31 mouse cellular contexts compared by ENCODE assay signal in the genomic region with DNA sequence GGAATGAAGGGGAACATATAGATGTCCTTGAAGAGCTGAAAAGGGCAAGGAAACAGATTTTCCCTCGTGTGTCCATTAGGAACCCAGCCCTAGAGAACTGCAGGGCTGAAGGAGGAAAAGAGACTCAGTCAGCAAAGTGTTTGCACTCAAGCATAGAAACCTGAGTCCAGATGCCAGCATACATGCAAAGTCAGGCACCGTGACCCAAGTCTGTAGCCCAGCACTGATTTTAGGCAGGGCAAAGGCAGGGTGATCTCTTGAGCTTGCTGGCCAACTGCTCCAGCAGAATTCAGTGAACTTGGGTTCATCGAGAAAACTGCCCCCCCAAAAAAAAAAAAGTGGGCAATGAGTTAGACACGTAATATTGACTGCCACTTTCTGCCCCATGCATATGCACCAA. TPM values are rescaled to one million over a fixed set of nuclear protein-coding genes. Genes with fewer than 3 reads are reported as not detected.
DNase-seq lines count a peak whose midpoint lies in the region; ATAC-seq lines count a peak whose summit lies in the region.
"Had no signal": no experiment of that assay in that cellular context is flagged by ENCODE, and none has a peak within 500 bp of the region (broad histone marks: within the 10 kb centered on the region; RNA-seq: fewer than 3 reads in every experiment).

No protein-coding gene starts in this region.

- H3K4me3 ChIP-seq in kidney, embryonic 15.5 days (replicated peaks): no peak overlapping the region
- no peak overlapping the region for H3K4me3 ChIP-seq in kidney, embryonic 16.5 days (ENCODE audit: low read length)
- H3K4me3 ChIP-seq: embryonic facial prominence, embryonic 12.5 days; embryonic facial prominence, embryonic 15.5 days; gastrocnemius, adult 2 months; heart, embryonic 10.5 days; heart, embryonic 13.5 days had no signal

- no peak overlapping the region for H3K9ac ChIP-seq in kidney, embryonic 15.5 days
- H3K9ac ChIP-seq in kidney, embryonic 16.5 days (replicated peaks; ENCODE audit: low read length): no peak overlapping the region
- H3K9ac ChIP-seq: embryonic facial prominence, embryonic 12.5 days; embryonic facial prominence, embryonic 15.5 days; forebrain, postnatal 0 days; heart, embryonic 13.5 days; hindbrain, embryonic 14.5 days had no signal

- no peaks in the 10 kb centered on the region for H3K36me3 ChIP-seq in kidney, embryonic 15.5 days
- no peaks in the 10 kb centered on the region for H3K36me3 ChIP-seq in kidney, embryonic 16.5 days (ENCODE audit: insufficient read depth, low read length)
- H3K36me3 ChIP-seq: embryonic facial prominence, embryonic 12.5 days; embryonic facial prominence, embryonic 15.5 days; G1E; heart, embryonic 10.5 days; heart, embryonic 13.5 days had no signal

- no peaks in the 10 kb centered on the region for H3K9me3 ChIP-seq in kidney, embryonic 15.5 days (replicated peaks)
- H3K9me3 ChIP-seq in kidney, embryonic 16.5 days (ENCODE audit: low read length): no peaks in the 10 kb centered on the region
- H3K9me3 ChIP-seq: embryonic facial prominence, embryonic 12.5 days; embryonic facial prominence, embryonic 15.5 days; G1E; heart, embryonic 10.5 days; heart, embryonic 13.5 days had no signal

- H3K27me3 ChIP-seq in kidney, embryonic 15.5 days: no peaks in the 10 kb centered on the region
- H3K27me3 ChIP-seq in kidney, embryonic 16.5 days (ENCODE audit: insufficient read depth, low read length): no peaks in the 10 kb centered on the region
- H3K27me3 ChIP-seq: embryonic facial prominence, embryonic 12.5 days; embryonic facial prominence, embryonic 15.5 days; heart, embryonic 13.5 days; Patski had no signal

- H3K27ac ChIP-seq in kidney, embryonic 15.5 days: no peak overlapping the region
- H3K27ac ChIP-seq in kidney, embryonic 16.5 days (ENCODE audit: low read length): no peak overlapping the region
- H3K27ac ChIP-seq: embryonic facial prominence, embryonic 12.5 days; embryonic facial prominence, embryonic 15.5 days; gastrocnemius, adult 2 months; heart, embryonic 10.5 days; heart, embryonic 13.5 days; hindbrain, embryonic 14.5 days had no signal

- no peak for ATAC-seq in kidney, embryonic 15.5 days (replicated peaks; ENCODE audit: low FRiP score)
- no peak for ATAC-seq in kidney, embryonic 16.5 days (ENCODE audit: low FRiP score, low TSS enrichment)
- ATAC-seq: forebrain, embryonic 14.5 days; forebrain, postnatal 0 days; Patski had no signal

- DNase-seq in kidney, adult 11 months: peak; percentile 36
- DNase-seq in kidney, adult 9 months: peak; percentile 36
- peak; percentile 31 to 70 for DNase-seq in kidney, postnatal 25 days
- no peak for DNase-seq in cerebellum, adult 9-11 months
- no peak for DNase-seq in testis, postnatal 14 days (ENCODE audit: low spot score)
- DNase-seq: adrenal gland, postnatal 10 days; adrenal gland, postnatal 36 days; B cell, adult 2 months; cerebellum, adult 18-20 months; cerebellum, adult 9-10 months; cerebellum, postnatal 25 days; forebrain, postnatal 0 days; gastrocnemius, adult 2 months; gastrocnemius, postnatal 14 days; heart, adult 18-20 months; heart, postnatal 14 days; heart, postnatal 4 days had no signal

- H3K4me1 ChIP-seq in kidney, embryonic 15.5 days: no peaks in the 10 kb centered on the region
- no peaks in the 10 kb centered on the region for H3K4me1 ChIP-seq in kidney, embryonic 16.5 days (ENCODE audit: insufficient read depth, low read length)
- H3K4me1 ChIP-seq: embryonic facial prominence, embryonic 12.5 days; embryonic facial prominence, embryonic 15.5 days; heart, embryonic 10.5 days; heart, embryonic 13.5 days had no signal

- H3K4me2 ChIP-seq in kidney, embryonic 15.5 days: no peak overlapping the region
- no peak overlapping the region for H3K4me2 ChIP-seq in kidney, embryonic 16.5 days (replicated peaks; ENCODE audit: low read depth, low read length)
- H3K4me2 ChIP-seq: embryonic facial prominence, embryonic 12.5 days; embryonic facial prominence, embryonic 15.5 days; heart, embryonic 13.5 days; hindbrain, embryonic 14.5 days had no signal

- 76% methylated on average over 4 of the region's 4 CpGs for WGBS in kidney, embryonic 15.5 days
- 67% methylated on average over 4 of the region's 4 CpGs for WGBS in kidney, embryonic 16.5 days

RNA-seq across cellular contexts. Expression of gene Svs1, which starts 5.3 kb away (rescaled TPM):
- polyA plus RNA-seq in kidney, embryonic 15.5 days (2015; fragmentation: Nextera tagmentation; extraction: Ambion mirVana): not detected in 2 replicates
- polyA plus RNA-seq in kidney, embryonic 16.5 days (2015; fragmentation: Nextera tagmentation; extraction: Ambion mirVana): not detected in 2 replicates
- polyA plus RNA-seq: embryonic facial prominence, embryonic 12.5 days; embryonic facial prominence, embryonic 15.5 days; forebrain, embryonic 11.5 days; forebrain, embryonic 14.5 days; forebrain, postnatal 0 days; frontal cortex, adult 2 months; G1E; heart, embryonic 10.5 days; heart, embryonic 13.5 days; heart, embryonic 16.5 days; hindbrain, embryonic 11.5 days; hindbrain, embryonic 14.5 days; Patski had no signal

RNA-seq across cellular contexts. Expression of gene Doxl2, which starts 17.2 kb away (rescaled TPM):
- not detected in 2 replicates for polyA plus RNA-seq in kidney, embryonic 15.5 days (2015; fragmentation: Nextera tagmentation; extraction: Ambion mirVana)
- not detected in 2 replicates for polyA plus RNA-seq in kidney, embryonic 16.5 days (2015; fragmentation: Nextera tagmentation; extraction: Ambion mirVana)
- polyA plus RNA-seq: embryonic facial prominence, embryonic 12.5 days; embryonic facial prominence, embryonic 15.5 days; forebrain, embryonic 11.5 days; forebrain, embryonic 14.5 days; forebrain, postnatal 0 days; frontal cortex, adult 2 months; G1E; heart, embryonic 10.5 days; heart, embryonic 13.5 days; heart, embryonic 16.5 days; hindbrain, embryonic 11.5 days; hindbrain, embryonic 14.5 days; Patski had no signal

RNA-seq across cellular contexts. Expression of gene Gpnmb, which starts 44.4 kb away (rescaled TPM):
- 0.38 and 1.1 TPM in 2 replicates for polyA plus RNA-seq in kidney, embryonic 15.5 days (2015; fragmentation: Nextera tagmentation; extraction: Ambion mirVana)
- 0.26 and 0.39 TPM in 2 replicates for polyA plus RNA-seq in kidney, embryonic 16.5 days (2015; fragmentation: Nextera tagmentation; extraction: Ambion mirVana)

Comparison
In these comparisons a context has a peak if more than half of its experiments do, and no peak if none do; other contexts are left out.
1. DNase-seq: peak in kidney, adult 11 months (single experiment), kidney, adult 9 months (single experiment) and kidney, postnatal 25 days (2 of 2); none in cerebellum, adult 9-11 months (single experiment) and testis, postnatal 14 days (single experiment).